Comparison of ENCODE assay signal across 17 mouse cellular contexts in genomic region chr2:46242806-46243205, GRCm38 (mm10).
DNase-seq lines count a peak whose midpoint lies in the region; ATAC-seq lines count a peak whose summit lies in the region.
"Had no signal": no experiment of that assay in that cellular context is flagged by ENCODE, and none has a peak within 500 bp of the region (broad histone marks: within the 10 kb centered on the region; RNA-seq: fewer than 3 reads in every experiment).

No protein-coding gene starts in this region.

- DNase-seq in embryonic facial prominence, embryonic 14.5 days (ENCODE audit: low spot score), result peak; percentile 31
- no peak for DNase-seq in embryonic facial prominence, embryonic 10.5 days (ENCODE audit: low spot score)
- no peak for DNase-seq in midbrain, embryonic 10.5 days (ENCODE audit: low spot score)
- peak; percentile 7 to 20 for DNase-seq in cerebellum, postnatal 25 days
- DNase-seq in heart, adult 18-20 months, result no peak
- no peak for DNase-seq in heart, adult 9 months (ENCODE audit: low spot score in 2 of 2)
- DNase-seq: B cell, adult 2 months; lung, embryonic 14.5 days; thymus, postnatal 36 days had no signal

- no peaks in the 10 kb centered on the region for H3K9me3 ChIP-seq in embryonic facial prominence, embryonic 14.5 days (ENCODE audit: control insufficient read depth, low read length)
- no peaks in the 10 kb centered on the region for H3K9me3 ChIP-seq in embryonic facial prominence, embryonic 10.5 days
- no peaks in the 10 kb centered on the region for H3K9me3 ChIP-seq in midbrain, embryonic 13.5 days
- no peaks in the 10 kb centered on the region for H3K9me3 ChIP-seq in midbrain, embryonic 10.5 days (replicated peaks)
- H3K9me3 ChIP-seq in neural tube, embryonic 15.5 days (replicated peaks), result no peaks in the 10 kb centered on the region
- H3K9me3 ChIP-seq: heart, embryonic 12.5 days; limb, embryonic 15.5 days; megakaryocyte, embryonic 14.5 days had no signal

- ATAC-seq in embryonic facial prominence, embryonic 14.5 days (ENCODE audit: low read depth), result 0 out of 2 replicates have a peak, but pooled peaks have one; percentile 44
- 0 out of 2 replicates have a peak, but pooled peaks have one; percentile 24 for ATAC-seq in midbrain, embryonic 13.5 days
- ATAC-seq in neural tube, embryonic 15.5 days (ENCODE audit: low FRiP score), result peak; percentile 50

- no peaks in the 10 kb centered on the region for H3K36me3 ChIP-seq in embryonic facial prominence, embryonic 14.5 days (ENCODE audit: control insufficient read depth, insufficient read depth, low read length)
- H3K36me3 ChIP-seq in embryonic facial prominence, embryonic 10.5 days (replicated peaks), result no peaks in the 10 kb centered on the region
- no peaks in the 10 kb centered on the region for H3K36me3 ChIP-seq in midbrain, embryonic 13.5 days
- H3K36me3 ChIP-seq in midbrain, embryonic 10.5 days, result no peaks in the 10 kb centered on the region
- H3K36me3 ChIP-seq in neural tube, embryonic 15.5 days, result no peaks in the 10 kb centered on the region
- H3K36me3 ChIP-seq: heart, embryonic 12.5 days; limb, embryonic 15.5 days had no signal

- H3K27ac ChIP-seq in embryonic facial prominence, embryonic 14.5 days (replicated peaks; ENCODE audit: low read depth, low read length), result no peak overlapping the region
- no peak overlapping the region for H3K27ac ChIP-seq in embryonic facial prominence, embryonic 10.5 days (replicated peaks)
- H3K27ac ChIP-seq in midbrain, embryonic 13.5 days, result no peak overlapping the region
- H3K27ac ChIP-seq in midbrain, embryonic 10.5 days (replicated peaks), result no peak overlapping the region
- no peak overlapping the region for H3K27ac ChIP-seq in neural tube, embryonic 15.5 days (replicated peaks)
- H3K27ac ChIP-seq: kidney, postnatal 0 days; left cerebral cortex, adult 2 months; limb, embryonic 15.5 days had no signal

- no peak overlapping the region for H3K4me3 ChIP-seq in embryonic facial prominence, embryonic 14.5 days (ENCODE audit: low read depth, low read length)
- H3K4me3 ChIP-seq in embryonic facial prominence, embryonic 10.5 days, result no peak overlapping the region
- H3K4me3 ChIP-seq in midbrain, embryonic 13.5 days (replicated peaks), result no peak overlapping the region
- H3K4me3 ChIP-seq in midbrain, embryonic 10.5 days, result no peak overlapping the region
- H3K4me3 ChIP-seq in neural tube, embryonic 15.5 days (replicated peaks), result no peak overlapping the region
- H3K4me3 ChIP-seq: erythroblast, embryonic 14.5 days; heart, embryonic 12.5 days; left cerebral cortex, adult 2 months; limb, embryonic 15.5 days; megakaryocyte, embryonic 14.5 days had no signal

- H3K9ac ChIP-seq in embryonic facial prominence, embryonic 14.5 days (ENCODE audit: low read depth, low read length), result no peak overlapping the region
- no peak overlapping the region for H3K9ac ChIP-seq in midbrain, embryonic 13.5 days (replicated peaks)
- no peak overlapping the region for H3K9ac ChIP-seq in neural tube, embryonic 15.5 days (replicated peaks)
- H3K9ac ChIP-seq: heart, embryonic 12.5 days; limb, embryonic 15.5 days; lung, embryonic 14.5 days had no signal

- no peaks in the 10 kb centered on the region for H3K4me1 ChIP-seq in embryonic facial prominence, embryonic 14.5 days (ENCODE audit: control insufficient read depth, insufficient read depth, low read length)
- no peaks in the 10 kb centered on the region for H3K4me1 ChIP-seq in embryonic facial prominence, embryonic 10.5 days
- H3K4me1 ChIP-seq in midbrain, embryonic 13.5 days (replicated peaks), result no peaks in the 10 kb centered on the region
- no peaks in the 10 kb centered on the region for H3K4me1 ChIP-seq in midbrain, embryonic 10.5 days
- no peaks in the 10 kb centered on the region for H3K4me1 ChIP-seq in neural tube, embryonic 15.5 days
- H3K4me1 ChIP-seq: heart, embryonic 12.5 days; limb, embryonic 15.5 days; megakaryocyte, embryonic 14.5 days had no signal

- no peak overlapping the region for H3K4me2 ChIP-seq in embryonic facial prominence, embryonic 14.5 days (ENCODE audit: low read depth, low read length)
- no peak overlapping the region for H3K4me2 ChIP-seq in midbrain, embryonic 13.5 days (replicated peaks)
- no peak overlapping the region for H3K4me2 ChIP-seq in neural tube, embryonic 15.5 days
- H3K4me2 ChIP-seq: heart, embryonic 12.5 days; limb, embryonic 15.5 days; lung, embryonic 14.5 days had no signal

- H3K27me3 ChIP-seq in embryonic facial prominence, embryonic 14.5 days (replicated peaks; ENCODE audit: control insufficient read depth, insufficient read depth, low read length), result no peaks in the 10 kb centered on the region
- no peaks in the 10 kb centered on the region for H3K27me3 ChIP-seq in embryonic facial prominence, embryonic 10.5 days (replicated peaks; ENCODE audit: low read depth, poor library complexity, severe bottlenecking)
- no peaks in the 10 kb centered on the region for H3K27me3 ChIP-seq in midbrain, embryonic 13.5 days
- H3K27me3 ChIP-seq in midbrain, embryonic 10.5 days (ENCODE audit: low read depth, poor library complexity, severe bottlenecking), result no peaks in the 10 kb centered on the region
- no peaks in the 10 kb centered on the region for H3K27me3 ChIP-seq in neural tube, embryonic 15.5 days (replicated peaks)
- H3K27me3 ChIP-seq: heart, embryonic 12.5 days; limb, embryonic 15.5 days; megakaryocyte, embryonic 14.5 days had no signal

Comparison
In these comparisons a context has a peak if more than half of its experiments do, and no peak if none do; other contexts are left out.
1. DNase-seq: peak in embryonic facial prominence, embryonic 14.5 days (single experiment) and cerebellum, postnatal 25 days (2 of 2); none in embryonic facial prominence, embryonic 10.5 days (single experiment), midbrain, embryonic 10.5 days (single experiment), heart, adult 18-20 months (0 of 2) and heart, adult 9 months (0 of 2).
2. Peak in every context shown above with its lines, with median percentiles within 50 percentile points of each other: ATAC-seq.